Mouse (Mus musculus): ENCODE measurements at regions not wholly inside any gene's neighbourhood (a gene's known extent, or its start where the extent isn't known, plus 50 kb on each side); places are given as distances from the start of the nearest gene placed in this dataset.

GRCm38 (mm10) chr13:114604037-114604694, 145.4 kb upstream of the Fst start:
- CTCF ChIA-PET, result interaction anchor here (0.9 kb wide), 1 partner anchor 23 kb away, joined by 3 read pairs; no protein-coding TSS in a partner anchor
- ATAC-seq (no peak), DNase-seq (ENCODE audit: low read depth, low spot score) (no peak)
- H3K27me3 ChIP-seq, result no peaks in the 10 kb centered on the region
- TF ChIP-seq CTCF (IDR thresholded peaks at IDR 0.05), result no peak
- in situ Hi-C loops (cut with MboI; ENCODE audit: low pct_unique_long_range_greater_than_20kb), result no loop called here
- POLR2A ChIA-PET, result no interaction called here

DNA sequence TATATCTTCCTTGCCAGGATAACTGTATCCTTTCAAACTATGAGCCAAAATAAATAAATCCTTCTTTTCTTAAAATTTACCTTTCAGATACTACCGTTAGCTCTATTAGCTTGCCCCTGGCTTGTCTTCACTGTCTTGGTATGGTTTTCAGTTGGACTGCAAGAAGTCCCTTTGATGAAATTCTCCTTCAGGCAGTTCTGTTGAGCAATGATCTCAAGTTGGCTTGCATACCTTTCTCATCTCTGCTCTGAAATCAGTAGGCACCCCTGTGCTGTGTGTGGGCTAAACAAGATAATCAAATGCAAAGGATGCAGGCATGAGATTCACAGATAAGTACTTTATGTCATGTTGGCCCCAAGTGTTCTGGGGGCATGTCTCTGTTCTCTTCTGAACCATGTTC, 155.2 kb upstream of the Fst start:
- ATAC-seq (no peak), DNase-seq (ENCODE audit: low read depth, low spot score) (no peak)
- ChIA-PET POLR2A (no interaction called here), CTCF (interaction anchor here (1.1 kb wide), 1 partner anchor 9 kb away, joined by 4 read pairs; no protein-coding TSS in a partner anchor)
- H3K27me3 ChIP-seq, result no peaks in the 10 kb centered on the region
- TF ChIP-seq CTCF (IDR thresholded peaks at IDR 0.05), result no peak
- in situ Hi-C loops (cut with MboI; ENCODE audit: low pct_unique_long_range_greater_than_20kb), result no loop called here

DNA sequence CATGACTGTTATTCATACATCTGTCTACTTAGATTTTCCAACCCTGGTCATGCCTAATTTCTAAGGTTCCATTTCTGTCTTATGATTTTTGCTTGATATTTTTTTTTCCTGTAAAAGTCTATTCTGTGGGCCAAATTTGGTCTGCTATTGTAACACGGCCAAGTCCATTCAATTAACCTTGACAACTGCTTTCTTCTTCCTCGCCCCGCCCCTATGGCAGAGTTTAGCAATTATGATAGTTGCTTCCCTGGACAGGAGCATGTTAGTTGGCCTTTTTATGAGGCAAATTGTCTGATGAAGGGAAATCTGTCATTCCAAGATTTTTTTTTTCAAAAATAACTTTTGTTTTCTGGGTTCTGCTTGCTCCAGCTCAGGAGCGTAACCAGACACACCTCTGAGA, 160.7 kb upstream of the Fst start:
- ATAC-seq (no peak), DNase-seq (ENCODE audit: low read depth, low spot score) (no peak)
- CTCF ChIA-PET, result no interaction called here
- H3K27me3 ChIP-seq, result no peaks in the 10 kb centered on the region
- no peak for TF ChIP-seq CTCF (IDR thresholded peaks at IDR 0.05)
- POLR2A ChIA-PET, result no interaction called here
- in situ Hi-C loops (cut with MboI; ENCODE audit: low pct_unique_long_range_greater_than_20kb), result no loop called here

DNA sequence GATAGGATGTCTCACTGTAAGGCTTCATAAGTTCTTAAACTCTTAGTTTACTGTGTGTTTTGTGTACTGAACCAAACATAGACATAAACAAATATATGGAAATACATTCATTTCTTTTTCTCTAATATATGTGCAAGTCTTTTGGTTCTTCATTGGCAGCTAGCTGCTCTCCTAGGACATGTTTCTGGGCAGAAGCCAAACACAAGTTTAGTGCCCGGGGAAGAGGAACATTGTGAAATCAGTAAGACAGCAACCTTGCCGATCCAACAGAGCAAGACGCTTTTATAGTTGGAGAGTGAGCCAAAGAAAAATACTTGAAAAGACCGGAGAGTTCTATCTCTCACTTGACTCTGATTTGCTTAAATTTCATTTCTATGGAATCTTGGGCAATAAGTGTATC, 178.0 kb upstream of the Fst start:
- ChIA-PET POLR2A (no interaction called here), CTCF (interaction anchor here (1.3 kb wide), 1 partner anchor 8 kb away, joined by 4 read pairs; no protein-coding TSS in a partner anchor)
- DNase-seq (ENCODE audit: low read depth, low spot score) (no peak), ATAC-seq (no peak)
- no peaks in the 10 kb centered on the region for H3K27me3 ChIP-seq
- in situ Hi-C loops (cut with MboI; ENCODE audit: low pct_unique_long_range_greater_than_20kb), result no loop called here
- TF ChIP-seq CTCF (IDR thresholded peaks at IDR 0.05), result no peak

DNA sequence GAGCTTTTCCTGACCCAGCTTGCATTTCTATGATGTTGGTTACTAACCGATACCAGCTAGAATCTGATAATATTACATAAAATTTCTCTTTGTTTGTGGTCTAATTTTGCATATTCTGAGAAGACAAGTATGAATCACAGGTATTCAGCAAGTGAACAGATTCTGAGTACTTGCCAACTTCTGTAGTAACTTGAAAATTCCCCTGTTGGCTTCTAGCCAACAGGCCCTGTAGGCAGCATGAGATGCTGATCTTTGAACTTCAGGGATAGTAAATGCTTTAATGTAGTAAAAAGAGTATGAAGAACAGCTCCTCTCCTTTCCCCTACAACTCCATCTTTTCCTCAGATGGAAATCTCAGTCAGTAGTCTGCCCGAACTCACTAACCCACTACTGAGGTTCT, 178.5 kb upstream of the Mocs2 start:
- CTCF ChIA-PET, result interaction anchor here (1.6 to 2.0 kb wide), 2 partner anchors 9 to 148 kb away, joined by 4 read pairs; no protein-coding TSS in a partner anchor
- no peaks in the 10 kb centered on the region for H3K27me3 ChIP-seq
- in situ Hi-C loops (cut with MboI; ENCODE audit: low pct_unique_long_range_greater_than_20kb), result no loop called here
- POLR2A ChIA-PET, result no interaction called here
- ATAC-seq (no peak), DNase-seq (ENCODE audit: low read depth, low spot score) (no peak)
- no peak for TF ChIP-seq CTCF (IDR thresholded peaks at IDR 0.05)

GRCm38 (mm10) chr13:114641688-114642390, 176.2 kb upstream of the Mocs2 start:
- DNase-seq (ENCODE audit: low read depth, low spot score) (no peak), ATAC-seq (no peak)
- in situ Hi-C loops (cut with MboI; ENCODE audit: low pct_unique_long_range_greater_than_20kb), result no loop called here
- no peaks in the 10 kb centered on the region for H3K27me3 ChIP-seq
- no peak for TF ChIP-seq CTCF (IDR thresholded peaks at IDR 0.05)
- CTCF ChIA-PET, result no interaction called here
- POLR2A ChIA-PET, result no interaction called here

- POLR2A ChIA-PET, result no interaction called here
- CTCF ChIA-PET, result interaction anchor here (1.3 kb wide), 1 partner anchor 12 kb away, joined by 3 read pairs; no protein-coding TSS in a partner anchor
- no peak for DNase-seq (ENCODE audit: low read depth, low spot score)
Measured at GRCm38 (mm10) chr13:114642901-114643491, 175.0 kb upstream of the Mocs2 start.

GRCm38 (mm10) chr13:114643521-114643920, 174.5 kb upstream of the Mocs2 start:
- CTCF ChIA-PET, result interaction anchor here (1.3 kb wide), 1 partner anchor 11 kb away, joined by 3 read pairs; no protein-coding TSS in a partner anchor
- ATAC-seq (no peak), DNase-seq (ENCODE audit: low read depth, low spot score) (no peak)
- in situ Hi-C loops (cut with MboI; ENCODE audit: low pct_unique_long_range_greater_than_20kb), result no loop called here
- H3K27me3 ChIP-seq, result no peaks in the 10 kb centered on the region
- TF ChIP-seq CTCF (IDR thresholded peaks at IDR 0.05), result no peak
- POLR2A ChIA-PET, result interaction anchor here (0.7 kb wide), 1 partner anchor 370 kb away, joined by 5 read pairs; no protein-coding TSS in a partner anchor

More at GRCm38 (mm10) chr13:114642901-114643491, 175.0 kb upstream of the Mocs2 start:
- ATAC-seq, result no peak
- H3K27me3 ChIP-seq, result no peaks in the 10 kb centered on the region
- in situ Hi-C loops (cut with MboI; ENCODE audit: low pct_unique_long_range_greater_than_20kb), result no loop called here
- TF ChIP-seq CTCF (IDR thresholded peaks at IDR 0.05), result no peak

- ATAC-seq, result peak; percentile 81
- H3K27me3 ChIP-seq, result no peaks in the 10 kb centered on the region
- ChIA-PET CTCF (interaction anchor here (1.0 kb wide), 1 partner anchor 11 kb away, joined by 3 read pairs; no protein-coding TSS in a partner anchor), POLR2A (interaction anchor here (1.4 kb wide), 1 partner anchor 27 kb away, joined by 3 read pairs; no protein-coding TSS in a partner anchor)
- in situ Hi-C loops (cut with MboI; ENCODE audit: low pct_unique_long_range_greater_than_20kb), result loop anchor here (10.0 kb wide), 1 partner anchor 159 kb away; no protein-coding TSS in a partner anchor
- peak; percentile 12 for TF ChIP-seq CTCF (IDR thresholded peaks at IDR 0.05)
- peak; percentile 55 for DNase-seq (ENCODE audit: low read depth, low spot score)
Measured at GRCm38 (mm10) chr13:114654267-114654666, 163.8 kb upstream of the Mocs2 start.

DNA sequence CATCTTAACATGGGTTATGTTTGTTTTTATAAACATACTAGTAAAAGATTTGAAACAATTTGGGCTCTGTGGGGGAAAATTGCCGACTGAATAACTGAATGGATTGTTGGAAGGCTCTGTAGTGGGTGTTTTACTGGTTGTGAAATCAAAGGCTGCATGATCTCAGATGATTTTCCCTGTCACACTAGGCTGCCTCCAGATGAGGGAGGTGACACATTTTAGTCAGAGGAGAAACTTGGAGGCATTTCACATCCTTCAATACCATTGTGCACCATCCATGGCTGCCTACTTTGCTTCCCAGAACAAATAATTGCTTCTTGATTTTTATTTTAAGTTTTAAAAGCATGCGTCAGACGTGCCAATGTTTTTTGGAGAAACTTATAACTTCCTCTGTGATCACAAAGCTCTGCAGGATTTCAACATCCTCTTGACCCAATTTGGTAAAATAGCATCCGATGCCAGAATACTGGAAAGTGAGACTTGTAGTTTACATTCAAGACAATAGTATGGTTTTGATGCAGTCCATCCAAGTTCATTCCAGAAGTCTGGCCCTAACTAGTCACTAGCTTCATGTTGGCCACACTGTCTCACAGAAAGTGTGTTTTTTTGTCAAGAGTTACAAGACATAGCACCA, 163.0 kb upstream of the Mocs2 start:
- TF ChIP-seq CTCF (IDR thresholded peaks at IDR 0.05), result peak; percentile 4
- peak; percentile 91 for ATAC-seq
- POLR2A ChIA-PET, result interaction anchor here (1.0 to 1.4 kb wide), 2 partner anchors 26 to 29 kb away, joined by 3 read pairs; no protein-coding TSS in a partner anchor
- H3K27me3 ChIP-seq, result no peaks in the 10 kb centered on the region
- peak; percentile 73 for DNase-seq (ENCODE audit: low read depth, low spot score)
- in situ Hi-C loops (cut with MboI; ENCODE audit: low pct_unique_long_range_greater_than_20kb), result loop anchor here (10.0 kb wide), 1 partner anchor 160 kb away; no protein-coding TSS in a partner anchor
- CTCF ChIA-PET, result interaction anchor here (1.0 to 1.5 kb wide), 3 partner anchors 12 to 25 kb away, joined by 3 to 4 read pairs (median 3); no protein-coding TSS in a partner anchor

Measured in Patski (cell line).